Mouse (Mus musculus) stomach, postnatal 0 days (tissue): Measurements from ENCODE around the gene Ninl.

Source experiments
- CTCF ChIP-seq: IDR thresholded peaks from 2 replicates; pipeline ENCODE4 v1.5.1; 2016; ENCODE audit warnings: antibody characterized with exemption, low read depth, mild to moderate bottlenecking, moderate library complexity
- EP300 ChIP-seq: optimal IDR thresholded peaks from 2 replicates; pipeline ENCODE3; 2016; ENCODE audit warnings: antibody characterized with exemption

DNA sequence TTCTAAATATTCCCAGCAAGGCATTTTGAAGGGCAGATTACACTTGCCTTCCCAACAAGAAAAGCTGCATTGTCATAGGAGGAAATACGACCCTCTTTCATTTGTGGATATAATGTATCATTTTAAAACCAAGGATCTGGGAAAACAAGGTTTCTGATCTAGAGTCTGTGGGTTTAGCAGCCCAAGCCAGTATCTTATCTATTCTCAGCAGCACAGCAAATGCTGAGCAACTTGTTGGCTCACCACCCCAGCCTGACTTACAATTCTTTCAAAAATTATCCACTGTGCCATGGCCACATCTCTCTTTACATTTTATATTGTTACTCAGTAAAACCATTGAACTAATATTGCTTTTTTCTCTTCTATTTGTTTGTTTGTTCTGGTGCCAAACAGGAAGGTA lies 27.9 kb downstream of the Ninl start:
- TF ChIP-seq CTCF (no peak), EP300 (no peak)
